Mouse (Mus musculus) midbrain, embryonic 14.5 days (tissue): ENCODE measurements around the gene Tex14. TPM values are rescaled to one million over a fixed set of nuclear protein-coding genes. Genes with fewer than 3 reads are reported as not detected.
A peak's percentile ranks its signal among the peaks of the same experiment; 100 is the strongest.
"Not testable (repeated sequence)": the region's sequence is repeated elsewhere in the genome, so short reads cannot be mapped to it uniquely, and the experiment has no call there.

Source experiments
- ATAC-seq: fragments of 200-750 bp; cut with Nextera tagmentation; 2 replicates; pipeline ENCODE4 v1.8.0; 2017; ENCODE audit warnings: moderate number of reproducible peaks, moderate library complexity; ENCODE audit not compliant: low FRiP score, low TSS enrichment
- DNase-seq: peaks from one replicate; pipeline ENCODE4 v3.0.0-alpha.2; 2015
- H3K27ac ChIP-seq: fragments of 300-500 bp; sonication (generic); replicated peaks from 2 replicates; pipeline ENCODE4 v1.5.1; 2014; ENCODE audit warnings: mild to moderate bottlenecking, low read depth, low read length, moderate library complexity
- H3K27me3 ChIP-seq: fragments of 300-500 bp; sonication (generic); 2 replicates; pipeline ENCODE4 v1.6.1; 2014; ENCODE audit warnings: low read length, control low read depth, mixed read lengths; ENCODE audit not compliant: control insufficient read depth, insufficient read depth
- H3K36me3 ChIP-seq: fragments of 300-500 bp; sonication (generic); 2 replicates; pipeline ENCODE4 v1.6.1; 2014; ENCODE audit warnings: low read length, control low read depth; ENCODE audit not compliant: control insufficient read depth, insufficient read depth
- H3K4me1 ChIP-seq: fragments of 300-500 bp; sonication (generic); 2 replicates; pipeline ENCODE4 v1.6.1; 2014; ENCODE audit warnings: mild to moderate bottlenecking, antibody characterized with exemption, low read length, control low read depth; ENCODE audit not compliant: control insufficient read depth, insufficient read depth
- H3K4me2 ChIP-seq: fragments of 300-500 bp; sonication (generic); 2 replicates; pipeline ENCODE4 v1.6.1; 2014; ENCODE audit warnings: mild to moderate bottlenecking, low read length, moderate library complexity
- H3K4me3 ChIP-seq: fragments of 300-500 bp; sonication (generic); replicated peaks from 2 replicates; pipeline ENCODE4 v1.5.1; 2014; ENCODE audit warnings: low read depth, low read length
- H3K9ac ChIP-seq: fragments of 300-500 bp; sonication (generic); replicated peaks from 2 replicates; pipeline ENCODE4 v1.6.1; 2014; ENCODE audit warnings: mild to moderate bottlenecking, low read length, moderate library complexity
- H3K9me3 ChIP-seq: fragments of 300-500 bp; sonication (generic); 2 replicates; pipeline ENCODE4 v1.6.1; 2016; ENCODE audit warnings: low read length, control low read depth, mixed read lengths; ENCODE audit not compliant: control insufficient read depth
- WGBS: fragments of 180-500 bp; shearing (Covaris S2); extraction: QIAGEN DNeasy Blood & Tissue Kit; methylation state at CpG from one replicate; pipeline ENCODE4 v1.1.7; 2014; 5-methylcytosine and 5-hydroxymethylcytosine counted together
- polyA plus RNA-seq: library from polyadenylated mRNA; unstranded; fragments of >200 nt; fragmentation: Nextera tagmentation; extraction: Ambion mirVana; gene quantifications from 2 replicates; pipeline ENCODE4 v1.2.1, GENCODE M21; 2014

Gene Tex14
- polyA plus RNA-seq, 1 experiment from 2014 or later: 0.86 TPM

DNA sequence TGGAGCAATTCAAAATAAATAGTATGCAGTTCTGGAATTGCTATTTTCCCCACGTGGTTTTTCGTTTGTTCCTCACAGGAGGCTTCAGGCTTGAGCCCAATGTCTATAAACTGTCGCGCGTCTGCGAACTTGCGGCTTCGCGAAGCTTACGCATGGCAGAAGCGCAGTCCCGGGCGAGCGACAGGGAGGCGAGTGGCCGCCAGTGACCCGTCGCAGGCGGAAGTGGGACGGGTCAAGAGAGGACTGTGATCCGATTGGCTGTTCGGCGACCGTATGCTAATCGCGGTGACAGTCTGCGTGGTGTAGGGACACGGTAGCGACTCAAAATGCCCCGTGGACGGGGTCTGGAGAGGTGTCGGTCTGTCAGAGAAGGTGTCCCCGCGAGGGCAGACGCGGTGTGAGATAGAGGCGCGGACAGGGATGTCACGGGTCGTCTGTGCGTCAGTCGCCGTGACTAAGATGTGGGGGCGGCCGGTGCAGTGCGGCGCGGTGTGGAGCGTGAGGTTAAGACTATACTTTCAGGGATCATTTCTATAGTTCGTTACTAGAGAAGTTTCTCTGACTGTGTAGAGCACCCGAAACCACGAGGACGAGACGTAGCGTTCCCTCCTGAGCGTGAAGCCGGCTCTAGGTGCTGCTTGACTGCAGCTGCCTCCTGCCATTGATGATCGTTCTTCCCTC lies 57.1 kb downstream of the Tex14 start:
- Histone ChIP-seq H3K4me3 (peak overlapping the region; percentile 25), H3K27ac (0 out of 2 replicates have a peak overlapping the region, but pooled peaks have one; percentile 9), H3K4me2 (peak overlapping the region; percentile 50), H3K9ac (peak overlapping the region; percentile 14; the same call in 1 of the 2 replicates)
- not testable (repeated sequence) for H3K4me1 ChIP-seq, H3K9me3 ChIP-seq, H3K27me3 ChIP-seq, H3K36me3 ChIP-seq
- ATAC-seq: peak; percentile 99
- under 1% methylated on average over 20 of the region's 58 CpGs for WGBS
- peak; percentile 80 for DNase-seq

DNA sequence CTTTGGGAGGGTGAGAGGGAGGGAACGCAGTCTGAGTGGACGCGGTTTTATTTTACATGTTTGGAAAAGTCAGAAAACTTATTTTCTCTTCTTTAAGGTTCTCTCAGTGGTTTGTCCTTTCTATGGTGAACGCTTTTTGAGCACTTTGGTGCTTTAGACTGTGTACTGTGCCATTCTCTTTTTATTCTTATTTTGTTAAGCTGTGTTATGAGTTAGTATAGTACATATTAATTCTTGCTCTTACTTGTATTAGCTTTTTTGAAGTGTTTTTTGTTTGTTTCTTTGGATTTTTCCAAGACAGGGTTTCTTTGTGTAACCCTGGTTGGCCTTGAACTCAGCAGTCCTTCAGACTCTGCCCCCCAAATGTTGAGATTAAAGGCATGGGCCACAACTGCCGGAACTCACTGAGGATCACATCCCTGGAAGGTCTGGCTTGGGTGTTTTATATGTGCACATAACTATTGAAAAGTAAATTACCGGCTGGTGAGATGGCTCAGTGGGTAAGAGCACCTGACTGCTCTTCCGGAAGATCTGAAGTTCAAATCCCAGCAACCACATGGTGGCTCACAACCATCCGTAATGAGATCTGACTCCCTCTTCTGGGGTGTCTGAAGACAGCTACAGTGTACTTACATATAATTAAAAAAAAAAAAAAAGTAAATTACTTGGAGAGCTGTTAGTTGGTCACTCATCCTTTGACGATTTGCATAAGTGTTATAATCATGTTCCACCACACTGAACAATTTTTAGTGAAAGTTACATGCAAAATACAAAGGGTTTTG lies 57.8 kb downstream of the Tex14 start:
- WGBS: 7% methylated on average over 9 of the region's 9 CpGs
- Histone ChIP-seq H3K9ac (no peak overlapping the region), H3K4me1 (no peaks in the 10 kb centered on the region), H3K4me2 (no peak overlapping the region; the same call in 1 of the 2 replicates), H3K36me3 (no peaks in the 10 kb centered on the region), H3K27me3 (no peaks in the 10 kb centered on the region), H3K4me3 (no peak overlapping the region), H3K9me3 (no peaks in the 10 kb centered on the region), H3K27ac (0 out of 2 replicates have a peak overlapping the region, but pooled peaks have one; percentile 32)
- peak; percentile 70 for DNase-seq
- no peak for ATAC-seq

DNA sequence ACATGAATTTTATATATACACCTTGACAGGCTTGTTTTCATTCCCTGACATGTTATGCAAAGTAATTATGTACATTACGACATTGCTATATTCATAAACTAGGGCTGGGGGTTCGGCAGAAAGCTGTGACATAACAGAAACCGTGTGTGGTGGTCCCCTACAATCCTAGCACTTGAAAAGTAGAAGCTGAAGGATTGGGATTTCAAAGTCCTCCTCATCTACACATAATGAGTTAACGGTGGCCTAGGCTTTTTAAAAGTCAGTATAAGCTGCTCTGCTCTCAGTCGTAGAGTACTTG lies 58.3 kb downstream of the Tex14 start:
- Histone ChIP-seq H3K9me3 (no peaks in the 10 kb centered on the region), H3K27me3 (no peaks in the 10 kb centered on the region), H3K27ac (no peak overlapping the region), H3K4me2 (no peak overlapping the region), H3K9ac (no peak overlapping the region), H3K4me1 (no peaks in the 10 kb centered on the region), H3K36me3 (no peaks in the 10 kb centered on the region), H3K4me3 (no peak overlapping the region)
- DNase-seq: no peak
- ATAC-seq: no peak
- 49% methylated on average over 5 of the region's 5 CpGs for WGBS

GRCm38 (mm10) chr11:87463792-87464430 lies 59.0 kb downstream of the Tex14 start:
- not testable (repeated sequence) for H3K27me3 ChIP-seq, H3K4me2 ChIP-seq, ATAC-seq, H3K9ac ChIP-seq, DNase-seq, H3K4me1 ChIP-seq, H3K4me3 ChIP-seq, H3K9me3 ChIP-seq, H3K36me3 ChIP-seq, H3K27ac ChIP-seq
- 85% methylated on average over 4 of the region's 4 CpGs for WGBS

DNA sequence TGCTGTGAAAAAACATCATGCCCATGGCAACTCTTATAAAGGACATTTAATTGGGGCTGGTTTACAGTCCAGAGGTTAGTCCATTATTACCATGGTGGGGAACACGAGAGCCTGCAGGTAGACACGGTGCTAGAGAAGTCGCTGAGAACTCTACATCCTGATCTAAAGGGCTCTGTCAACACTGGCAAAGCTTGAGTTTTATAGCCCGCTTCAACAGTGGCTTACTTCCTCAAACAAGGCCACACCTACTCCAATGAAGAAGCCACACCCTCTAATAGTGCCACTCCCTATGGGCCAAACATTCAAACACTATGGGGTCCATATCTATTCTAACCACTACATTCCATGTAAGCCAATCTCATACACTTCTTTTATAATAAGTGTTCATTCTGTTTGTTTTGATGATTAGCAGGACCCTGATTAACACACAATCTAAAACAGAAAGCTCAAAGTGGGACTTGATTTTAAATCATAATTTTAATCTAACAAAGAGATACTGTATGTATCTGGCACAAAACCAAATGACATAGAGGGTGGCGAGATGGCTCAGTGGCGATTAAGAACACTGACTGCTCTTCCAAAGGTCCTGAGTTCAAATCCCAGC lies 61.2 kb downstream of the Tex14 start:
- no peak overlapping the region for H3K9ac ChIP-seq
- ATAC-seq: no peak
- H3K27me3 ChIP-seq: no peaks in the 10 kb centered on the region
- no peak overlapping the region for H3K4me2 ChIP-seq
- 83% methylated on average over 6 of the region's 6 CpGs for WGBS
- H3K36me3 ChIP-seq: no peaks in the 10 kb centered on the region
- no peaks in the 10 kb centered on the region for H3K9me3 ChIP-seq
- no peak overlapping the region for H3K27ac ChIP-seq
- DNase-seq: no peak
- H3K4me1 ChIP-seq: no peaks in the 10 kb centered on the region
- no peak overlapping the region for H3K4me3 ChIP-seq

DNA sequence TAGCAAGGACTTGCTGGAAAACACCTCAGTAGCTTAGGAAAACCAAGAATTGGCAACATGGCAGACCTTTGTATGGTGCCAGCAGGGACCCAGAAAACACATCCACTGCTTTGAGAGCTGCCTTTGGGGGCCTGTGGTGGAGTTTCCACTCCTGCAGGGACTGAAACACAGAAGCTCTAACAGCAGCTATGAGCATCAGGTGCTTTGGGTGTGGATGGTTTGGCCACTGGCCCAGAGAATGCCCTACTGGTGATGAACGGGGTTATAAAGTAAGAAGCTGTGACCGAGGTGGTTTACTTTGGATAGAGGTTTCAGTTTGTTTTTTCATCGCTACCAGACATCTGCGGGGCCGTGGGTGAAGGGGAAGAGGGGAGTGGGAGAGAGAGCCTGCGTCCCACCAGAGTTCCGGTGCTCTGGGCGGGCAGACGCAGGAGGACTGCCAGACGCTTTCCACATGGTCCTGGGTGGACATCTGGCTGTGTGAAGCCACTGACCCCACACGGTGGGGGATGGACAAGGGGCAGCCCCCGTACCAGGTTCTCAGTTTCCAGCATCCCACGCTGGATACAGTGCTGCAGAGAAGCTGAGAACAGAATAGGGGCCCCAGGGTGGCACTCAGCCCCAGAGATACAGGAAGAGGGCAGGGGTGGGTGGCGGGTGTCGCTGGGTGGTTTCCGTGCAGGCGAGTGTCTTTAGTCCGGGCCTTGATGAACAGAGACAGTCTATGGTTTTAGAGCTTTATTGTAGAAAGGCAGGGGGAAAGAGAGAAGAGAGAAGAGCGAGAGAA lies 62.8 kb downstream of the Tex14 start:
- Histone ChIP-seq H3K4me2 (no peak overlapping the region), H3K27ac (no peak overlapping the region), H3K9ac (no peak overlapping the region), H3K4me1 (no peaks in the 10 kb centered on the region), H3K9me3 (no peaks in the 10 kb centered on the region), H3K36me3 (no peaks in the 10 kb centered on the region), H3K4me3 (no peak overlapping the region), H3K27me3 (no peaks in the 10 kb centered on the region)
- WGBS: 72% methylated on average over 19 of the region's 19 CpGs
- ATAC-seq (no peak), DNase-seq (no peak)

DNA sequence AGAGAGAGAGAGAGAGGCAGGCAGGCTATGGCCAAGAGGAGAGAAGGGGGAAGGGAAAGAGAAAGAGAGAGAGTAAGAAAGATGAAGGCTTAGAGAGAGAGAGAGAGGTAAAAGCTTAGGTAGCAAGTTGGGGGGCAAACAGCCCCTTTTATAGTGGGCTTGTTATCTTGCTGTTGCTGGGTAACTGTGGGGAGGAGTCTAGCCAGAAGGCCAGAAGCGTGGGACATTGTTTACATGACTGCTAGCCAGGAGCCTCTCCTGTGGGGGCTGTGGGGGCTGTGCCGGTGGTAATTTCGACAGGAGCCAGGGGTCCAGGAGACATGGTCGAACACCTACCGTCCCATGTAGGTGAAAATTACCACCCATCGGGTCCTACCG lies 63.4 kb downstream of the Tex14 start:
- Histone ChIP-seq H3K9ac (no peak overlapping the region), H3K4me2 (no peak overlapping the region), H3K4me1 (no peaks in the 10 kb centered on the region), H3K27me3 (no peaks in the 10 kb centered on the region), H3K27ac (no peak overlapping the region), H3K36me3 (no peaks in the 10 kb centered on the region), H3K9me3 (no peaks in the 10 kb centered on the region), H3K4me3 (no peak overlapping the region)
- 60% methylated on average over 7 of the region's 7 CpGs for WGBS
- DNase-seq (no peak), ATAC-seq (no peak)

DNA sequence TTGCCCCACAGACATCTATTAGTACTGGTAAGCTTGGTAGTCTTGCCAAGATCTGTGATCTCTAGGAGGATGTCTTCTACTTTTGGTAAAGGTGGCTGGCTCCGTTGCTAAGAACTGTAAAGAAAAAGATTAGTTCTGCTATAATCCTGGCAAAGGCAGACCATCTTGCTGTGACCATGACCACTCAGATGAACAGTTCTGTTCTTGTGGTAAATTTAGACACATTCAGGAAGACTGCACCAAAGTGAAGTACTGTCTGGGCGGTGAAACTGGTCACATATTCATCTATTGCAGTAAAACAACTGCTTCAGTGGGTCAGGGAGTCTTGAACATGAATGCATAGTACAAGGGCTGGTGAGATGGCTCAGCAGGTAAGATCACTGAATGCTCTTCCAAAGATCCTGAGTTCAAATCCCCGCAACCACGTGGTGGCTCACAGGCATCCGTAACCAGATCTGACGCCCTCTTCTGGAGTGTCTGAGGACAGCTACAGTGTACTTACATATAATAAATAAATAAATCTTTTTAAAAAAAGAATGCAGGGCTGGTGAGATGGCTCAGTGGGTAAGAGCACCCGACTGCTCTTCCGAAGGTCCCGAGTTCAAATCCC lies 63.9 kb downstream of the Tex14 start:
- no peaks in the 10 kb centered on the region for H3K9me3 ChIP-seq
- no peak overlapping the region for H3K27ac ChIP-seq
- WGBS: 81% methylated on average over 9 of the region's 9 CpGs
- no peaks in the 10 kb centered on the region for H3K36me3 ChIP-seq
- no peaks in the 10 kb centered on the region for H3K4me1 ChIP-seq
- H3K4me2 ChIP-seq: no peak overlapping the region
- H3K27me3 ChIP-seq: no peaks in the 10 kb centered on the region
- no peak for DNase-seq
- no peak for ATAC-seq
- no peak overlapping the region for H3K4me3 ChIP-seq
- H3K9ac ChIP-seq: no peak overlapping the region
